Mouse (Mus musculus) cerebellum, adult 9-10 months (tissue): ENCODE measurements around the gene Sntb2.
A peak's percentile ranks its signal among the peaks of the same experiment; 100 is the strongest.
"Not testable (repeated sequence)": the region's sequence is repeated elsewhere in the genome, so short reads cannot be mapped to it uniquely, and the experiment has no call there.

ENCODE experiments used
- DNase-seq: peaks from one replicate; pipeline ENCODE4 v3.0.0; 2022

The Sntb2 gene

GRCm38 (mm10) chr8:106973526-106973925, 38.0 kb downstream of the Sntb2 start:
- not testable (repeated sequence) for DNase-seq

GRCm38 (mm10) chr8:106974754-106975153, 39.2 kb downstream of the Sntb2 start:
- DNase-seq, result no peak

- no peak for DNase-seq
Measured at GRCm38 (mm10) chr8:106975764-106976163, 40.2 kb downstream of the Sntb2 start.

GRCm38 (mm10) chr8:106976436-106976835, 40.9 kb downstream of the Sntb2 start:
- no peak for DNase-seq

- DNase-seq, result peak; percentile 28
Measured at GRCm38 (mm10) chr8:106978755-106979251, 43.3 kb downstream of the Sntb2 start.

- no peak for DNase-seq
Measured at GRCm38 (mm10) chr8:106985404-106985821, 49.9 kb downstream of the Sntb2 start.

- no peak for DNase-seq
Measured at GRCm38 (mm10) chr8:106985951-106986350, 50.4 kb downstream of the Sntb2 start.

- DNase-seq, result no peak
Measured at GRCm38 (mm10) chr8:106987557-106987956, 52.0 kb downstream of the Sntb2 start.

GRCm38 (mm10) chr8:106991393-106991792, 55.8 kb downstream of the Sntb2 start:
- no peak for DNase-seq

- not testable (repeated sequence) for DNase-seq
Measured at GRCm38 (mm10) chr8:106996339-106996738, 60.8 kb downstream of the Sntb2 start.

GRCm38 (mm10) chr8:106997416-106997815, 61.9 kb downstream of the Sntb2 start:
- no peak for DNase-seq

GRCm38 (mm10) chr8:106999068-106999467, 63.5 kb downstream of the Sntb2 start:
- no peak for DNase-seq

GRCm38 (mm10) chr8:107002532-107002931, 67.0 kb downstream of the Sntb2 start:
- DNase-seq, result peak; percentile 88

GRCm38 (mm10) chr8:107007795-107008194, 72.2 kb downstream of the Sntb2 start:
- no peak for DNase-seq

GRCm38 (mm10) chr8:107012666-107013065, 77.1 kb downstream of the Sntb2 start:
- DNase-seq, result no peak

- DNase-seq, result no peak
Measured at GRCm38 (mm10) chr8:107014915-107015314, 79.4 kb downstream of the Sntb2 start.

GRCm38 (mm10) chr8:107023479-107023878, 87.9 kb downstream of the Sntb2 start:
- no peak for DNase-seq

- DNase-seq, result peak; percentile 10
Measured at GRCm38 (mm10) chr8:107029310-107029709, 93.8 kb downstream of the Sntb2 start.

- no peak for DNase-seq
Measured at GRCm38 (mm10) chr8:107030058-107030457, 94.5 kb downstream of the Sntb2 start.

GRCm38 (mm10) chr8:107030650-107031576, 95.4 kb downstream of the Sntb2 start, which contains the start of gene Vps4a:
Gene Vps4a, plus strand, starts transcription at chr8:107031222.
- peak; percentile 97 for DNase-seq

- peak; percentile 28 for DNase-seq
Measured at GRCm38 (mm10) chr8:107031577-107032090, 96.1 kb downstream of the Sntb2 start.

- not testable (repeated sequence) for DNase-seq
Measured at GRCm38 (mm10) chr8:107033609-107034008, 98.1 kb downstream of the Sntb2 start.

- no peak for DNase-seq
Measured at GRCm38 (mm10) chr8:107035641-107036040, 100.1 kb downstream of the Sntb2 start.

GRCm38 (mm10) chr8:107036626-107037025, 101.1 kb downstream of the Sntb2 start:
- DNase-seq, result no peak
